Mouse (Mus musculus) spleen, adult 2 months (tissue): Measurements from ENCODE around the gene A1cf.

Source experiments
- CTCF ChIP-seq: fragments of 200-500 bp; IDR thresholded peaks from 2 replicates; pipeline ENCODE4 v1.5.1; 2011; ENCODE audit warnings: mild to moderate bottlenecking, inconsistent platforms; ENCODE audit not compliant: insufficient read depth, insufficient read length, insufficient replicate concordance; ENCODE audit errors: extremely low read depth
- POLR2A ChIP-seq: fragments of 200-500 bp; IDR thresholded peaks from 2 replicates; pipeline ENCODE4 v1.6.1; 2011; ENCODE audit warnings: low read depth, low read length, inconsistent platforms

- TF ChIP-seq POLR2A: no peak
- TF ChIP-seq CTCF: no peak
Observed at GRCm38 (mm10) chr19:31889988-31890387, 21.4 kb downstream of the A1cf start.
